Mouse (Mus musculus) ES-E14 (cell line): ENCODE measurements around the gene Kirrel3. TPM values are rescaled to one million over a fixed set of nuclear protein-coding genes. Genes with fewer than 3 reads are reported as not detected.

Source experiments
- DNase-seq: peaks from one replicate; pipeline ENCODE4 v3.0.0-alpha.2; 2013; ENCODE audit warnings: low read depth, low spot score
- H3K27ac ChIP-seq: 2 replicates; pipeline ENCODE4 v1.5.1; 2012; ENCODE audit warnings: low read depth, mild to moderate bottlenecking, low read length, moderate library complexity, mixed read lengths; ENCODE audit not compliant: poor library complexity, insufficient read depth, severe bottlenecking
- H3K36me3 ChIP-seq: 2 replicates; pipeline ENCODE4 v1.6.1; 2012; ENCODE audit warnings: mild to moderate bottlenecking, low read length, moderate library complexity, mixed read lengths; ENCODE audit not compliant: control insufficient read depth, poor library complexity, insufficient read depth, severe bottlenecking
- H3K4me1 ChIP-seq, 2 experiments: fragments of 150-350 bp in 1 of 2; sonication (generic) in 1 of 2; 2 replicates each; pipeline ENCODE4 v1.6.1; 2012; ENCODE audit warnings: low read length in 2 of 2, mild to moderate bottlenecking in 1 of 2, mixed read lengths in 1 of 2; ENCODE audit not compliant: control insufficient read depth in 2 of 2, insufficient read depth in 2 of 2, poor library complexity in 1 of 2
- H3K4me3 ChIP-seq, 2 experiments: fragments of 150-350 bp in 1 of 2; sonication (generic) in 1 of 2; 2 replicates each; pipeline ENCODE4 v1.5.1; 2012; ENCODE audit warnings: low read length in 2 of 2, low read depth in 1 of 2, mild to moderate bottlenecking in 1 of 2, mixed read lengths in 1 of 2; ENCODE audit not compliant: insufficient read depth in 1 of 2, poor library complexity in 1 of 2, severe bottlenecking in 1 of 2
- H3K9ac ChIP-seq: 2 replicates; pipeline ENCODE4 v1.6.1; 2012; ENCODE audit warnings: low read depth, mild to moderate bottlenecking, low read length, mixed read lengths; ENCODE audit not compliant: poor library complexity, insufficient read depth, severe bottlenecking
- H3K9me3 ChIP-seq: fragments of 150-350 bp; sonication (generic); 2 replicates; pipeline ENCODE4 v1.6.1; 2012; ENCODE audit warnings: low read depth, mild to moderate bottlenecking, low read length; ENCODE audit not compliant: control insufficient read depth, insufficient read depth
- CHD2 ChIP-seq: IDR thresholded peaks from 2 replicates; pipeline ENCODE4 v1.6.1; 2014; ENCODE audit warnings: mild to moderate bottlenecking, low read depth, low read length, inconsistent platforms
- HCFC1 ChIP-seq: IDR thresholded peaks from 2 replicates; pipeline ENCODE4 v1.6.1; 2012; ENCODE audit warnings: low read length, inconsistent platforms, borderline replicate concordance; ENCODE audit not compliant: insufficient read depth
- MAFK ChIP-seq: IDR thresholded peaks from 2 replicates; pipeline ENCODE4 v1.6.1; 2014; ENCODE audit warnings: mild to moderate bottlenecking, low read depth, low read length, inconsistent platforms; ENCODE audit not compliant: insufficient read depth
- ZC3H11A ChIP-seq: IDR thresholded peaks from 2 replicates; pipeline ENCODE4 v1.6.1; 2012; ENCODE audit warnings: low read depth, mild to moderate bottlenecking, inconsistent platforms, low read length, borderline replicate concordance
- ZNF384 ChIP-seq: IDR thresholded peaks from 2 replicates; pipeline ENCODE4 v1.6.1; 2012; ENCODE audit warnings: low read depth, low read length, inconsistent platforms
- in situ Hi-C, 2 experiments: fragments of 600-800 bp; cut with MboI; formaldehyde crosslinking; loops; one replicate each; pipeline ENCODE4 v1.15.1; 2025; ENCODE audit warnings: low sequenced_read_pairs in 2 of 2, inconsistent platforms in 1 of 2; ENCODE audit not compliant: unreplicated experiment in 2 of 2
- total RNA-seq: library from RNA; depleted of rRNA; stranded (reverse); fragments of 300-350 nt; gene quantifications from 2 replicates; pipeline ENCODE4 v1.2.3, GENCODE M21; 2012; rRNA removed

Kirrel3 gene
- 0.48 and 0.67 TPM in 2 replicates for total RNA-seq

GRCm38 (mm10) chr9:34485759-34486431, at the start of gene Kirrel3:
Kirrel3 (plus strand) TSS chr9:34485894.
- Histone ChIP-seq H3K9me3 (no peaks in the 10 kb centered on the region), H3K9ac (no peak within 1 kb of the TSS), H3K4me3 (peak within 1 kb of the TSS; percentile 57 to 71), H3K27ac (no peak within 1 kb of the TSS), H3K36me3 (no peaks in the 10 kb centered on the region), H3K4me1 (0 out of 4 replicates have a peak, but pooled peaks cover 0 to 2% of the 10 kb centered on the region in 2 experiments)
- peak; percentile 40 for DNase-seq
- in situ Hi-C loops = loop anchor here (25.0 kb wide), 2 partner anchors 676 to 1949 kb away; partner anchors contain the start of gene Fli1 (in 1 of the 2)
- TF ChIP-seq HCFC1 (no peak), ZC3H11A (peak; percentile 6; the same call in 1 of the 2 replicates)

- Histone ChIP-seq H3K9me3 (no peaks in the 10 kb centered on the region), H3K4me1 (no peaks in the 10 kb centered on the region), H3K4me3 (no peak overlapping the region), H3K9ac (no peak overlapping the region), H3K36me3 (no peaks in the 10 kb centered on the region), H3K27ac (no peak overlapping the region)
- no peak for TF ChIP-seq ZC3H11A
- TF ChIP-seq MAFK = no peak
- no peak for TF ChIP-seq HCFC1
- TF ChIP-seq ZNF384 = no peak
- no peak for TF ChIP-seq CHD2
- no peak for DNase-seq
- in situ Hi-C loops = no loop called here
These were observed 45.0 kb upstream of the Kirrel3 start for GRCm38 (mm10) chr9:34440721-34441120.

GRCm38 (mm10) chr9:34443950-34444349, 41.7 kb upstream of the Kirrel3 start:
- Histone ChIP-seq H3K9me3 (no peaks in the 10 kb centered on the region), H3K9ac (no peak overlapping the region), H3K4me3 (no peak overlapping the region), H3K4me1 (no peaks in the 10 kb centered on the region), H3K27ac (no peak overlapping the region), H3K36me3 (no peaks in the 10 kb centered on the region)
- DNase-seq = no peak
- in situ Hi-C loops = no loop called here
- TF ChIP-seq ZC3H11A (no peak), MAFK (no peak), HCFC1 (no peak), ZNF384 (no peak)

GRCm38 (mm10) chr9:34446497-34447350, 39.0 kb upstream of the Kirrel3 start:
- DNase-seq = no peak
- Histone ChIP-seq H3K36me3 (no peaks in the 10 kb centered on the region), H3K27ac (no peak overlapping the region), H3K9me3 (no peaks in the 10 kb centered on the region), H3K4me3 (no peak overlapping the region), H3K4me1 (no peaks in the 10 kb centered on the region), H3K9ac (no peak overlapping the region)
- in situ Hi-C loops = no loop called here
- TF ChIP-seq CHD2 (no peak), HCFC1 (no peak), ZNF384 (no peak), MAFK (no peak), ZC3H11A (no peak)
